Mouse (Mus musculus): ENCODE measurements at regions not wholly inside any gene's neighbourhood (a gene's known extent, or its start where the extent isn't known, plus 50 kb on each side); places are given as distances from the start of the nearest gene placed in this dataset.

GRCm38 (mm10) chr6:4193286-4193685, 106.5 kb upstream of the Bet1 start:
- H3K9me3 ChIP-seq (ENCODE audit: control insufficient read depth, low read length): no peaks in the 10 kb centered on the region
- no peaks in the 10 kb centered on the region for H3K4me1 ChIP-seq (ENCODE audit: control insufficient read depth in 2 of 2, insufficient read depth in 2 of 2, low read length in 2 of 2)
- no peak overlapping the region for H3K4me3 ChIP-seq (ENCODE audit: control insufficient read depth in 1 of 2, insufficient read depth in 1 of 2, low read depth in 1 of 2, low read length in 2 of 2)
- no peak overlapping the region for H3K27ac ChIP-seq (replicated peaks in 1 of 2; ENCODE audit: control insufficient read depth in 1 of 2, insufficient read depth in 1 of 2, low read depth in 2 of 2, low read length in 2 of 2)
- H3K36me3 ChIP-seq (ENCODE audit: control insufficient read depth, insufficient read depth, low read length): no peaks in the 10 kb centered on the region
- H3K27me3 ChIP-seq (ENCODE audit: control insufficient read depth, insufficient read depth, low read length): no peaks in the 10 kb centered on the region
- no peak overlapping the region for H3K4me2 ChIP-seq (ENCODE audit: low read length)
- no peak for ATAC-seq (ENCODE audit: insufficient number of reproducible peaks, insufficient read depth, low FRiP score, low read depth)
- WGBS: 76% methylated on average over 5 of the region's 5 CpGs
- no peak overlapping the region for H3K9ac ChIP-seq (ENCODE audit: low read length)

GRCm38 (mm10) chr6:4201176-4201575, 114.4 kb upstream of the Bet1 start:
- no peak overlapping the region for H3K4me3 ChIP-seq (ENCODE audit: control insufficient read depth in 1 of 2, insufficient read depth in 1 of 2, low read depth in 1 of 2, low read length in 2 of 2)
- no peak overlapping the region for H3K4me2 ChIP-seq (ENCODE audit: low read length)
- no peaks in the 10 kb centered on the region for H3K36me3 ChIP-seq (ENCODE audit: control insufficient read depth, insufficient read depth, low read length)
- ATAC-seq (ENCODE audit: insufficient number of reproducible peaks, insufficient read depth, low FRiP score, low read depth): no peak
- H3K9me3 ChIP-seq (ENCODE audit: control insufficient read depth, low read length): no peaks in the 10 kb centered on the region
- no peaks in the 10 kb centered on the region for H3K27me3 ChIP-seq (ENCODE audit: control insufficient read depth, insufficient read depth, low read length)
- H3K4me1 ChIP-seq (ENCODE audit: control insufficient read depth in 2 of 2, insufficient read depth in 2 of 2, low read length in 2 of 2): no peaks in the 10 kb centered on the region
- H3K9ac ChIP-seq (ENCODE audit: low read length): no peak overlapping the region
- H3K27ac ChIP-seq (replicated peaks in 1 of 2; ENCODE audit: control insufficient read depth in 1 of 2, insufficient read depth in 1 of 2, low read depth in 2 of 2, low read length in 2 of 2): no peak overlapping the region
- 59% methylated on average over 2 of the region's 2 CpGs for WGBS

- ATAC-seq (ENCODE audit: insufficient number of reproducible peaks, insufficient read depth, low FRiP score, low read depth): no peak
- Histone ChIP-seq H3K9ac (ENCODE audit: low read length) (no peak overlapping the region), H3K4me1 (ENCODE audit: control insufficient read depth in 2 of 2, insufficient read depth in 2 of 2, low read length in 2 of 2) (no peaks in the 10 kb centered on the region), H3K27me3 (ENCODE audit: control insufficient read depth, insufficient read depth, low read length) (no peaks in the 10 kb centered on the region), H3K4me3 (ENCODE audit: control insufficient read depth in 1 of 2, insufficient read depth in 1 of 2, low read depth in 1 of 2, low read length in 2 of 2) (no peak overlapping the region), H3K9me3 (ENCODE audit: control insufficient read depth, low read length) (no peaks in the 10 kb centered on the region), H3K36me3 (ENCODE audit: control insufficient read depth, insufficient read depth, low read length) (no peaks in the 10 kb centered on the region), H3K27ac (replicated peaks in 1 of 2; ENCODE audit: control insufficient read depth in 1 of 2, insufficient read depth in 1 of 2, low read depth in 2 of 2, low read length in 2 of 2) (no peak overlapping the region), H3K4me2 (ENCODE audit: low read length) (no peak overlapping the region)
- 73% methylated on average over 5 of the region's 5 CpGs for WGBS
Observed at GRCm38 (mm10) chr6:4205681-4206080, 118.9 kb upstream of the Bet1 start.

- 77% methylated on average over 9 of the region's 9 CpGs for WGBS
- no peak for ATAC-seq (ENCODE audit: insufficient number of reproducible peaks, insufficient read depth, low FRiP score, low read depth)
- H3K27ac ChIP-seq (replicated peaks in 1 of 2; ENCODE audit: control insufficient read depth in 1 of 2, insufficient read depth in 1 of 2, low read depth in 2 of 2, low read length in 2 of 2): no peak overlapping the region
Observed at GRCm38 (mm10) chr6:4245265-4246112, 158.7 kb upstream of the Bet1 start.

GRCm38 (mm10) chr6:4246113-4246419, 159.3 kb upstream of the Bet1 start:
- Histone ChIP-seq H3K27me3 (ENCODE audit: control insufficient read depth, insufficient read depth, low read length) (no peaks in the 10 kb centered on the region), H3K4me3 (ENCODE audit: control insufficient read depth in 1 of 2, insufficient read depth in 1 of 2, low read depth in 1 of 2, low read length in 2 of 2) (no peak overlapping the region), H3K36me3 (ENCODE audit: control insufficient read depth, insufficient read depth, low read length) (no peaks in the 10 kb centered on the region), H3K9me3 (ENCODE audit: control insufficient read depth, low read length) (no peaks in the 10 kb centered on the region), H3K9ac (ENCODE audit: low read length) (no peak overlapping the region), H3K27ac (replicated peaks in 1 of 2; ENCODE audit: control insufficient read depth in 1 of 2, insufficient read depth in 1 of 2, low read depth in 2 of 2, low read length in 2 of 2) (no peak overlapping the region), H3K4me1 (ENCODE audit: control insufficient read depth in 2 of 2, insufficient read depth in 2 of 2, low read length in 2 of 2) (no peaks in the 10 kb centered on the region), H3K4me2 (ENCODE audit: low read length) (no peak overlapping the region)
- no peak for ATAC-seq (ENCODE audit: insufficient number of reproducible peaks, insufficient read depth, low FRiP score, low read depth)
- WGBS: 85% methylated on average over 2 of the region's 2 CpGs

More at GRCm38 (mm10) chr6:4245265-4246112, 158.7 kb upstream of the Bet1 start:
- H3K36me3 ChIP-seq (ENCODE audit: control insufficient read depth, insufficient read depth, low read length): no peaks in the 10 kb centered on the region
- H3K9me3 ChIP-seq (ENCODE audit: control insufficient read depth, low read length): no peaks in the 10 kb centered on the region
- H3K4me1 ChIP-seq (ENCODE audit: control insufficient read depth in 2 of 2, insufficient read depth in 2 of 2, low read length in 2 of 2): no peaks in the 10 kb centered on the region
- H3K27me3 ChIP-seq (ENCODE audit: control insufficient read depth, insufficient read depth, low read length): no peaks in the 10 kb centered on the region
- no peak overlapping the region for H3K4me3 ChIP-seq (ENCODE audit: control insufficient read depth in 1 of 2, insufficient read depth in 1 of 2, low read depth in 1 of 2, low read length in 2 of 2)
- no peak overlapping the region for H3K9ac ChIP-seq (ENCODE audit: low read length)
- no peak overlapping the region for H3K4me2 ChIP-seq (ENCODE audit: low read length)

GRCm38 (mm10) chr6:4276607-4277006, 189.8 kb upstream of the Bet1 start:
- Histone ChIP-seq H3K4me1 (ENCODE audit: control insufficient read depth in 2 of 2, insufficient read depth in 2 of 2, low read length in 2 of 2) (no peaks in the 10 kb centered on the region), H3K4me2 (ENCODE audit: low read length) (no peak overlapping the region), H3K4me3 (ENCODE audit: control insufficient read depth in 1 of 2, insufficient read depth in 1 of 2, low read depth in 1 of 2, low read length in 2 of 2) (no peak overlapping the region), H3K9me3 (ENCODE audit: control insufficient read depth, low read length) (no peaks in the 10 kb centered on the region), H3K36me3 (ENCODE audit: control insufficient read depth, insufficient read depth, low read length) (no peaks in the 10 kb centered on the region), H3K27ac (replicated peaks in 1 of 2; ENCODE audit: control insufficient read depth in 1 of 2, insufficient read depth in 1 of 2, low read depth in 2 of 2, low read length in 2 of 2) (no peak overlapping the region), H3K9ac (ENCODE audit: low read length) (no peak overlapping the region), H3K27me3 (ENCODE audit: control insufficient read depth, insufficient read depth, low read length) (no peaks in the 10 kb centered on the region)
- 35% methylated on average over 4 of the region's 4 CpGs for WGBS
- no peak for ATAC-seq (ENCODE audit: insufficient number of reproducible peaks, insufficient read depth, low FRiP score, low read depth)

GRCm38 (mm10) chr6:4277245-4277890, 190.6 kb upstream of the Bet1 start:
- Histone ChIP-seq H3K9me3 (ENCODE audit: control insufficient read depth, low read length) (no peaks in the 10 kb centered on the region), H3K9ac (ENCODE audit: low read length) (no peak overlapping the region), H3K4me2 (ENCODE audit: low read length) (no peak overlapping the region), H3K27me3 (ENCODE audit: control insufficient read depth, insufficient read depth, low read length) (no peaks in the 10 kb centered on the region), H3K4me1 (ENCODE audit: control insufficient read depth in 2 of 2, insufficient read depth in 2 of 2, low read length in 2 of 2) (no peaks in the 10 kb centered on the region), H3K36me3 (ENCODE audit: control insufficient read depth, insufficient read depth, low read length) (no peaks in the 10 kb centered on the region), H3K4me3 (ENCODE audit: control insufficient read depth in 1 of 2, insufficient read depth in 1 of 2, low read depth in 1 of 2, low read length in 2 of 2) (no peak overlapping the region), H3K27ac (replicated peaks in 1 of 2; ENCODE audit: control insufficient read depth in 1 of 2, insufficient read depth in 1 of 2, low read depth in 2 of 2, low read length in 2 of 2) (no peak overlapping the region)
- ATAC-seq (ENCODE audit: insufficient number of reproducible peaks, insufficient read depth, low FRiP score, low read depth): no peak
- 56% methylated on average over 2 of the region's 2 CpGs for WGBS
